Mouse (Mus musculus): Measurements from ENCODE around the gene Ribc1. TPM values are rescaled to one million over a fixed set of nuclear protein-coding genes. Genes with fewer than 3 reads are reported as not detected.

Ribc1 gene
- polyA plus RNA-seq, 1 experiment = 1.1 TPM

DNA sequence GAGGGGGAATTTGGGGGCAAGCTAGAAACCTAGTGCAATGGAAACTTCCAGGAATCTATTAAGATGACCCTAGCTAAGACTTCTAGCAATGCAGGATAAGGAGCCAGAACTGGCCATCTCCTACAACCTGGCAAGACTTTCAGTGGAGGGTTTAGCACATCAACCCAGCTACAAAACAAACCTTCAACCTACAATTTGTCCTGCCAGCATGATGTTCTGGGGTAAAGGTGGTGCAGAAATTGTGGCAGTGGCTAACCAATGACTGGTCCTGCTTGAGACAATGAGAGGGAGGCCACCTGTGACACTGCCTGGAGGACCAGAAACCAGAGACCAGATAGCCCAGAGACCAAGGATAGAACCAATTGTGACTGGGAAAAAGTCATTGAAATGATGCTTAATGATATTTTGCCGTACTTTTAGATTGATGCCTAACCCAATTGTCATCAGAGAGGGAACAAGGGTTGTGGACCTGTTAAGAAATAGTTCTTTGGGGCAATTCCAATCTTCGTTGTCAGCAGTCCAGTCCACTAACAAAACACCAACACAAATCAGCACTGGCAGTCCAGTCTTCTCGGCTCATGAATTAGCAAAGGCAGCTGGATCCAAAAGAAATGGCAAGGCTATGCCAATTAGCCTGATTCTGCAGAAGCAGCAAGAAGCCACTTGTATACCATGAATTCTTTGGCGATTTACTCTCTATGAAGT, 16.9 kb downstream of the Ribc1 start:
- no peak for TF ChIP-seq CTCF (conservative IDR thresholded peaks at IDR 0.05; ENCODE audit: insufficient read depth, insufficient read length, low read depth, low read length)
- no peak for TF ChIP-seq POLR2A (IDR thresholded peaks at IDR 0.05; ENCODE audit: low read depth, low read length)
- no peak for DNase-seq
- Histone ChIP-seq H3K4me1 (ENCODE audit: control insufficient read depth, insufficient read depth, low read length) (no peaks in the 10 kb centered on the region; the same call in 1 of the 2 replicates), H3K27ac (ENCODE audit: insufficient read depth, low read depth, low read length) (no peak overlapping the region), H3K4me3 (ENCODE audit: insufficient read depth, low read depth, low read length) (no peak overlapping the region), H3K27me3 (replicated peaks; ENCODE audit: control insufficient read depth, insufficient read depth, low read length) (no peaks in the 10 kb centered on the region), H3K36me3 (ENCODE audit: control insufficient read depth, insufficient read depth, low read length) (no peaks in the 10 kb centered on the region)
- 73% methylated on average over 4 of the region's 4 CpGs for WGBS

Other genes starting within 250 kb of the Ribc1 start
- 49.6 and 52.0 TPM in 2 replicates for gene Huwe1, start 215.5 kb downstream of the Ribc1 start, polyA plus RNA-seq (2012; rRNA removed)
- 154 and 168 TPM in 2 replicates for gene Hsd17b10, start 14.4 kb downstream of the Ribc1 start, polyA plus RNA-seq (2012; rRNA removed)
- 18.5 and 18.6 TPM in 2 replicates for gene Smc1a, start 133 bp upstream of the Ribc1 start, polyA plus RNA-seq (2012; rRNA removed)
- gene Iqsec2, start 128.0 kb upstream of the Ribc1 start, polyA plus RNA-seq (2012; rRNA removed) = 80.1 and 89.8 TPM in 2 replicates
- 41.7 and 42.6 TPM in 2 replicates for gene Kdm5c, start 216.7 kb upstream of the Ribc1 start, polyA plus RNA-seq (2012; rRNA removed)

Measured in kidney, adult 2 months (tissue).